Mouse (Mus musculus) limb, embryonic 10.5 days (tissue): ENCODE data around the gene Entr1. TPM values are rescaled to one million over a fixed set of nuclear protein-coding genes. Genes with fewer than 3 reads are reported as not detected.

Experiments
- DNase-seq: peaks from one replicate; pipeline ENCODE4 v3.0.0-alpha.2; 2017; ENCODE audit warnings: low spot score
- H3K27ac ChIP-seq: fragments of 300-500 bp; sonication (generic); 2 replicates; pipeline ENCODE4 v1.5.1; 2016; ENCODE audit warnings: mild to moderate bottlenecking
- H3K27me3 ChIP-seq: fragments of 300-500 bp; sonication (generic); 2 replicates; pipeline ENCODE4 v1.6.1; 2016; ENCODE audit warnings: low read depth, mild to moderate bottlenecking; ENCODE audit not compliant: poor library complexity, severe bottlenecking
- H3K36me3 ChIP-seq: fragments of 300-500 bp; sonication (generic); 2 replicates; pipeline ENCODE4 v1.6.1; 2016; ENCODE audit warnings: mild to moderate bottlenecking, moderate library complexity
- H3K4me1 ChIP-seq: fragments of 300-500 bp; sonication (generic); 2 replicates; pipeline ENCODE4 v1.6.1; 2016
- H3K4me3 ChIP-seq: fragments of 300-500 bp; sonication (generic); 2 replicates; pipeline ENCODE4 v1.5.1; 2016; ENCODE audit warnings: mild to moderate bottlenecking, moderate library complexity
- H3K9me3 ChIP-seq: fragments of 300-500 bp; sonication (generic); replicated peaks from 2 replicates; pipeline ENCODE4 v1.6.1; 2016; ENCODE audit warnings: mild to moderate bottlenecking
- WGBS: fragments of 180-500 bp; shearing (Covaris S2); methylation state at CpG from one replicate; pipeline ENCODE4 v1.1.7; 2016; 5-methylcytosine and 5-hydroxymethylcytosine counted together
- polyA plus RNA-seq: library from polyadenylated mRNA; unstranded; fragments of >200 nt; fragmentation: Nextera tagmentation; extraction: Ambion mirVana; gene quantifications from 2 replicates; pipeline ENCODE4 v1.2.1, GENCODE M21; 2016

Entr1 gene
- polyA plus RNA-seq, 1 experiment from 2014 or later: 148 TPM

DNA sequence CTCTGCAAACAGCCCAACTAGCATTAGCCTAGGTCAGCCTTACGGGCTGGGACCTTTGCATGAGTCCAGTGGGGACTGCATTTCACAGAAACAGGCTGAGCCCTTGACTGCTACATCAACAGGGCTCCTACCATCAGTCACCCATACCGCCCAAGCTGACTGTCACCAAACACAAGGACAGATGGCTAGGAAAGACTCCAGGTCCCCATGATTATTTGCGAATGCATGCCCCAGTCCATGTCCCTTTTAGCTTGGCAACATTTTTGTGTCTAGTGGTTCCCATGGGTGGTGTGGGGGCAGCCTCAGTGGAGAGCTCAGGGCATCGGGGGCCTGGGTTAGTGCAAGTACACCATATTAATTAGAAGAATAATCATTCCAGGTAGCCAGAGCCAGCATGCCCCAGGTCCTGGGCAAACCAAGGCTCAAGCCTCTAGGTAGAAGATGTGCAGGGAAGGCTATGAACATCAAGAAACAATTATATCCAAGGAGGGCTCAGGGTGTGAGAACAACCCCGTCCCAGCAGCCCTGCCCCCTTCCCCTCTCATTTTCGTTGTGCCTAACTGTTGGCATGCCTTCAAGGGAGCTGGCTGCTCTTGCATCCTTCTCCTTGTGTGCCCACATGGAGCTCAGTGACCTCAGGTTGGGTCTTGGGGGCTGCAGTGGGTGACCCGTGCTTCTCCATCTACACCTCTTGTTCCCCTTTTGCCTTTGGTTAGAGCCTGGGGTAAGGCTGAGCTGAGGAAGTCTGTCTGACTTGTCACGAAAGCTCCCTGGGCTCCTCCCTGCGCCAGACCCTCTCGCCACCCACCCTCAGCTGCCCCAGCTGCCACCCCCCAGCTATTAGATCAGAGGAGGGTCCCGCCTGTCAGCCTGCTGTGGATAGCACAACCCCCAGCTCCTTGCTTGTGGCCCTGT, 35.8 kb downstream of the Entr1 start:
- Histone ChIP-seq H3K9me3 (no peaks in the 10 kb centered on the region), H3K4me3 (peak overlapping the region; percentile 82), H3K36me3 (peaks cover 23% of the 10 kb centered on the region), H3K27me3 (no peaks in the 10 kb centered on the region), H3K4me1 (peaks cover 39% of the 10 kb centered on the region), H3K27ac (no peak overlapping the region)
- WGBS: 92% methylated on average over 11 of the region's 11 CpGs
- DNase-seq: no peak

DNA sequence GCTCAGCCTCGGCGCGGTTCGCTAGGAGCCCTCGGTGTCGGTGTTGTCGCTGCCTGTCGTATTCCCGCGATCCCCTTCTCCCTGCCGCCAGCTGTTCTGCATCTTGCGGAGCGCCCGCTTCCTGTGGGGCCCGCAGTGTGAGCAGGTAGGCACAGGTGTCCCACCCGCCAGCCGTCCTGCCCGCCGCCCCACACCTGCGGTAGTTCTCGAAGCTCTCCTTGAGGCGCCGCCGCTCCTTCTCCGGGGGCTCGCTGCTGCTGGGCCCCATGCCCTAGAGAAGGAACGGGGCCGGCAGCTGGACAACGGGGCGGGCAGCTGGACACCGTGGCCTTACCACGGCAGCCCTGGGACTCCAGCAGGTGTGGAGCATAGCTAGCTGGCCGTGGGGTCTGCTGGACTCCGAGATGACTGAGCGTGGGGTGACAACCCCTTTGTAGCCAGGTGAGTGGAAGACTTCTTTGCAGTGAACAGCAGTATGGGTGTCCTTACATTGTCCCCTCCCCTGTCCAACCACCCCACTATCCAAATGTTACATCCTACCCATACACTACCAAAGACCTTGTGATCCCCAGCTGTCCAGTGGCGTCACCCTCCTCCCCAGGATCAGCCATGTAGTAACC, 36.7 kb downstream of the Entr1 start:
- DNase-seq: peak; percentile 74
- H3K36me3 ChIP-seq: peaks cover 32% of the 10 kb centered on the region
- peak overlapping the region; percentile 82 for H3K4me3 ChIP-seq
- no peaks in the 10 kb centered on the region for H3K9me3 ChIP-seq
- 5% methylated on average over 36 of the region's 36 CpGs for WGBS
- H3K27me3 ChIP-seq: no peaks in the 10 kb centered on the region
- H3K4me1 ChIP-seq: peaks cover 34% of the 10 kb centered on the region
- H3K27ac ChIP-seq: peak overlapping the region; percentile 93

DNA sequence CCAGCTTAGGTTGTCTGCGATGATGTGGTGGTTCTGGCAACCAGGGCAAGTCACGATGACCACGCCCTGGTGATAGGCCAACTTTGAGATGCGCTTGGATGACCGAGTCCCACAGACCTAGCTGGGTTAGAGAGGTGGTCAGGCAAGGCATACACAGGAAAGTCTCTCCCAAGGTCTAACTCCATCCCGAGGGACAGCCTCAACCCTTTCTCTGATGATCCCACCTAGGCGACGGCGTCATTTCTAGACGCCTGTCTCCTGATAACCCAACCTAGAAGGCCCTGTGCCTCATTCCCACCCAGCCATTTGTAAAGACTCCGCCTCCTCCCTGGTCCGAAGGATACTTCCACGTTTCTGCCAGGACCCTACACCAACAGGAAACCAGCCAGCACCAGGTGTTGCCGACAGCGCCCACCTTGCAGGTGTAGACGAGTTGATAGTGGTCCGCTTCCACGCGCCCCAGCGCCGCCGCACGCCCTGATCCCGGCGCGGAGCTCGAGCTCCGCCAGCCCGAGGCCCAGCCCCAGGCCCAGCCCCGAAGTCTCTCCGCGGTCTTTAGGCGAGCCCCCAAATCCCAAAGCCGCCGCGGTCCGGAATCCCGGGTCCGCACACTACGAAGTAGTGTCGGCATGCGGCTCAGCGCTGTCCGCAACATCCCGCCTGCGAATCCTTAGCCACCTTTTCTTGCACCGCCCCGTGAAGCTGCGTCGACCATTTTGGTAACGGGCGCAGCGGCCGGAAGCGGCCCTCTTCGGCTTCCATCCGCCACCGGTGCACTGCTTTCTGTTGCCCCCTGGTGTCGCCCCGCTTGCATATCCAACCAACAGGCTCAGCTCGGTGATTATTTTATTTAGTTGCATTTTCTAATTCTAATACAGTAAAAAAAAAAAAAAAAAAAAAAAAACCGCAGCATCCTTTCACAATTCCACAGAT, 37.5 kb downstream of the Entr1 start, which contains the start of gene Dnlz:
Dnlz (minus strand) TSS at position 753 of the 933 bp plus-strand sequence.
- Histone ChIP-seq H3K27ac (peak within 1 kb of the TSS; percentile 93), H3K4me1 (peaks cover 33% of the 10 kb centered on the region), H3K4me3 (peak within 1 kb of the TSS; percentile 82), H3K9me3 (no peaks in the 10 kb centered on the region), H3K27me3 (no peaks in the 10 kb centered on the region), H3K36me3 (peaks cover 40% of the 10 kb centered on the region)
- DNase-seq: peak; percentile 94
- WGBS: 3% methylated on average over 62 of the region's 62 CpGs

DNA sequence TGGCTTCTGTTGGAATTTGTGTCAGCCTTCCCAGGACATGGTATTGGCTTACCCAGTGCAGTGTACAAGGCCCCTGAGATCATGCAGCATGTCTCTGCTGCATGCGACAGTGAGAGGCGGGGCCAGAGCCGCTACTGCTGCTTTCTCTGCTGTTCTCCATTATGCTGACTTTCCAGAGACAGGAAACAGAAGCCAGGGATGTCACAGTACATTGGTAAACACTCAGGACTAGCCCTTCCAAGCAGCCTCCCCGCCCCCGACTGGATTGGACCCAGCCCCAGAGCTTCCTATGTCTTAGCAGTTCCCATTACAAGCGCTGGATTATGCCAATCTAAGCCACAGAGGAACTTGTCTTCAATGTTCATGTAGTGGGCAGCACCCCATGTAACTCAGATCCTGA, 40.9 kb downstream of the Entr1 start:
- Histone ChIP-seq H3K4me3 (no peak overlapping the region), H3K27me3 (no peaks in the 10 kb centered on the region), H3K4me1 (peaks cover 31% of the 10 kb centered on the region), H3K36me3 (peaks cover 74% of the 10 kb centered on the region), H3K9me3 (no peaks in the 10 kb centered on the region), H3K27ac (no peak overlapping the region)
- WGBS: 68% methylated on average over 6 of the region's 6 CpGs
- no peak for DNase-seq

DNA sequence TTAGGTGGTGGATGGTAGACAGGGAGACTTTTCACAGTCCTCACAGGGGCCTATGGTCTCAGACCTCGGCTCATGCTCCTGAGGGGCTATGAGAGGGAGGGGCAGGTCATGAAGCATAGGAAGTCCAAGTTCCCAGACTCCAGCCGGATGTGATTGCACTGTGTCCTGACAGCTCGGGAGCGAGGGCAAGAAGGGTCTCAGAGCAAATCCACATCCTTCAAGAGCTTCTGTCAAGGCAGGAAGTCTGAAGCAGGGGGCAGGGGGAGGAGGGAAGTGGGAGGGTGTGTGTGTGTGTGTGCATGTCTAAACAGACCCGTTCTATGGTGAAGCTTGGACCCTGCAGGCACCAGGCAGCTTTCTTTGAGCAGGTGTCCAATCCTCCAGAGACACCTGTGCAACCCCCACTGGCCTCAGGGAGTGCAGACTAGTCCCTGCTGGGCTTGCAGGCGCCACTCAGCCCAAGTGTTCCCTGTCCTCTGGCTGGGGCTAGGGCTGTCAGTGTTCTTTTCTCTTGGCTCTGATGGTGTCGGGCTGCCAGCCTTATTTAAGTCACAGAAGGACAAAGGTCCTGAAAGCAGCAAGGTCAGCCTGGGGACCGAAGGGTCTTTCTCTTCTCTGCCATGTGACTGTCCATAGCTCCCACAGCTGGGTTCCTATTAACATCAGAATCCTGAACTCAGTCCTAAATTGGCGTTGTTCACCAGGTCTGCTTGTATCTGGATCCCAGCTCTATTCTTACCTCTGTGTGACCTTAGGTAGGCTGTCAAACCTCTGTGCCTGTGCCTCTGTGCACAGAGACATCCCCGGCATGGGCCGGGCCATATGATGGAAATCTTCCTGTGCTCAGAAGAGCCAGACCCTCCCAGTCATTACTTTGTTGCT, 46.3 kb downstream of the Entr1 start:
- no peak overlapping the region for H3K4me3 ChIP-seq
- 79% methylated on average over 11 of the region's 11 CpGs for WGBS

DNA sequence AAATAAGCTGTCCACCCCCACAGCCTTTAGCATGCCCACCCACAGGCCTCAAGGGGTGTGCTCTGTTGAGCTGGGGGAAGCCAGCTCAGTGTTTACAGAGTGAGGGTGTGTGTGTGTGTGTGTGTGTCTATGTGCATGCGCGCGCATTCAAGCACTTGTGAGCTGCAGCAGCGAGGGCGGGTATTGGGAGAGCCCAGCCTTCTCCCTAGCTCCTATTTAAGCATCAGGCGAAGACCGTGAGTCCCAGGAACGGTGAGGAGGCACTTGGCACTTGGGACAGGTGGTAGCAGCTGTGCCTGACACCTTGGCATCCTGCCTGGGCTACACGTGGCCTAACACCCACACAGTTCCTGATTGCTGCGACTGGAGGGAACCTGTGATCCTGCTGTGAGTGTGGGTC, 47.1 kb downstream of the Entr1 start:
- peaks cover 88% of the 10 kb centered on the region for H3K36me3 ChIP-seq
- no peaks in the 10 kb centered on the region for H3K9me3 ChIP-seq
- H3K4me3 ChIP-seq: no peak overlapping the region
- DNase-seq: no peak
- H3K27ac ChIP-seq: no peak overlapping the region; the same call in 1 of the 2 replicates
- no peaks in the 10 kb centered on the region for H3K27me3 ChIP-seq
- 93% methylated on average over 10 of the region's 10 CpGs for WGBS
- H3K4me1 ChIP-seq: no peaks in the 10 kb centered on the region; the same call in 1 of the 2 replicates

More for the DNA sequence above, 46.3 kb downstream of the Entr1 start:
- no peak for DNase-seq
- H3K36me3 ChIP-seq: peaks cover 96% of the 10 kb centered on the region
- no peaks in the 10 kb centered on the region for H3K9me3 ChIP-seq
- no peak overlapping the region for H3K27ac ChIP-seq
- no peaks in the 10 kb centered on the region for H3K27me3 ChIP-seq
- H3K4me1 ChIP-seq: peaks cover 3% of the 10 kb centered on the region; the same call in 1 of the 2 replicates

DNA sequence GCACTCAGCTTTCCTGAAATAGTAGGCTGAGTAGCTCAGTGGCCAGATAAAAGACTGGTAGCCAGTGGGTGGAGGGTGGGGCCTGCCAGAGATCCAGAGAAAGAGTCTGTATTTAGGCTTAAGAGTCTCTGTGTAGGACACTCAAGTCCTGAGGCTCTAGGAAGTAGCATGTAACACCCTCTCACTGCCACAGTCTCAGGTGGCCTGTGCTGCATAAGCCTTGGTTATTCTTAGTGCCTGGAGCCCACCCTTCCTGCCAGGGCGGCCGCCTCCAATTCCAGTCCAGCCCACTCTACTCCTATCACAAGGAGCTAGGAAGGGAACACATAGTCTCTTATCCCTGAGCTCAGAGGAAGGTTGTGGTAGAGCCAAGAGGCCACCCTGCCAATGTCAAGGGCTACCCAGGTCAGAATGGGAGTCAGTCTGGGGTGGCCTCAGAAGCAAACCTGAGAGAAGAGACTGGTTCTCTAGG, 47.6 kb downstream of the Entr1 start:
- Histone ChIP-seq H3K27me3 (no peaks in the 10 kb centered on the region), H3K27ac (no peak overlapping the region), H3K9me3 (no peaks in the 10 kb centered on the region), H3K4me3 (no peak overlapping the region), H3K4me1 (no peaks in the 10 kb centered on the region), H3K36me3 (peaks cover 83% of the 10 kb centered on the region)
- 91% methylated on average over 2 of the region's 2 CpGs for WGBS
- DNase-seq: no peak

DNA sequence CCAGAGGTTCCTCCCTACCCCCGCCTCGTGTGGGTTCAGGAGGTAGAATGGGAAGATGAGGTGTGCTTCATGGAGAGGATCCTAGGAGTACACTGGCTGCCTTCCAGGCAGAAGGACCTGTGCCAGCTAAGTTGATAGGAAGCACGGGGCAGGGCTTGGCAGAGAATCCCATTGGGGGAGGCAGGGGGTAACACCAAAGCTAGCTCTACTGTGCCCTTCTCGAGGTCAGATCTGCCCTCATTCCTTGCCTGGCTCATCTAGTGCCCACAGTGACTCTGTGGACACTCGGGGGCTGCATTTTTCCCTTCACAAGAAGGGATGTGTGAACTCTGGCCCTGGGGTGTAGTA, 49.9 kb downstream of the Entr1 start:
- Histone ChIP-seq H3K4me3 (no peak overlapping the region), H3K9me3 (no peaks in the 10 kb centered on the region), H3K36me3 (peaks cover 59% of the 10 kb centered on the region), H3K4me1 (no peaks in the 10 kb centered on the region), H3K27me3 (no peaks in the 10 kb centered on the region), H3K27ac (no peak overlapping the region)
- no peak for DNase-seq
- WGBS: 92% methylated on average over 5 of the region's 5 CpGs

DNA sequence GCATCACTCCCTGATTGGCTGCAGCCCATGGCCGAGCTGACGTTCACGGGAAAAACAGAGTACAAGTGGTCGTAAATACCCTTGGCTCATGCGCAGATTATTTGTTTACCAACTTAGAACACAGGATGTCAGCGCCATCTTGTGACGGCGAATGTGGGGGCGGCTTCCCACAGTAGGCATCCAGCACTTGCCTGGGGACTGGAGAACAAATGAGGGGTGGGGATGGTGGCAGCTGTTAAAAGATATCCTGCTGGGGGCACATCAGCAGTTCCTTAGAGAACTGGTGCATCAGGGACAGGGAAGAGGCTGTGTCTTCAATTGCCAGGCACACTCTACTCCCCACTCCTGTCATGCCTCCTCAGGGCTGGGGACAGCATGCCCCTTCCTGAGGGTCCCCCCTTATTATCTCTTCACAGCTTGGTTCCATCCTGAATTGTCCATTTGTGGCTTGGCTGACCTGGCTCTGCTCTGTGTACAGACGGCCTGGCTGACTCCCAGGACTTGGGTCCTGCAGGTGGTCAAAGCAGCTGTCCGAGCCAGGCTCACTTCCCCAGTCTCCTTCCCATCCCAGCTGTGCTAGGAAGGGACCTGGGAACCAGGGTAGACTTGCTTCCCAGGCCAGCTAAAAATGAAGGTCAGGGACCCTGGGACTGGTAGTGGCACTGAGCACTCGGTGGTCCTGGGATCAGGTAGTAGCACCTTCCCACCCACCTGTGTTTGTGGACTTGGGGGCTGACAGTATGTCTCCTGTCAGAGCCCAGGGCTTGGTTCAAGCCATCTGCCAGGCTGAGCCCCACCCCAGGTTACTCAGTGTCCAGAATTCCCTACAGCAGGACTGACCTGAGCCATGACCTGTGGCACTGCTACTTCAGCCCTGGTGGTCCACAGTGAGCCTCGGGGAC, 50.6 kb downstream of the Entr1 start:
- WGBS: 87% methylated on average over 9 of the region's 13 CpGs
- no peak for DNase-seq
- Histone ChIP-seq H3K27ac (no peak overlapping the region), H3K4me3 (no peak overlapping the region), H3K36me3 (peaks cover 53% of the 10 kb centered on the region), H3K9me3 (no peaks in the 10 kb centered on the region), H3K4me1 (no peaks in the 10 kb centered on the region), H3K27me3 (no peaks in the 10 kb centered on the region)
